Mouse (Mus musculus) ovary, adult 18-20 months (tissue): ENCODE results near the gene Cspg4.
"Not testable (repeated sequence)": the region's sequence is repeated elsewhere in the genome, so short reads cannot be mapped to it uniquely, and the experiment has no call there.

ENCODE experiments used
- DNase-seq: peaks from one replicate; pipeline ENCODE4 v3.0.0; 2022; ENCODE audit warnings: low spot score, mixed read lengths

Cspg4 gene

DNA sequence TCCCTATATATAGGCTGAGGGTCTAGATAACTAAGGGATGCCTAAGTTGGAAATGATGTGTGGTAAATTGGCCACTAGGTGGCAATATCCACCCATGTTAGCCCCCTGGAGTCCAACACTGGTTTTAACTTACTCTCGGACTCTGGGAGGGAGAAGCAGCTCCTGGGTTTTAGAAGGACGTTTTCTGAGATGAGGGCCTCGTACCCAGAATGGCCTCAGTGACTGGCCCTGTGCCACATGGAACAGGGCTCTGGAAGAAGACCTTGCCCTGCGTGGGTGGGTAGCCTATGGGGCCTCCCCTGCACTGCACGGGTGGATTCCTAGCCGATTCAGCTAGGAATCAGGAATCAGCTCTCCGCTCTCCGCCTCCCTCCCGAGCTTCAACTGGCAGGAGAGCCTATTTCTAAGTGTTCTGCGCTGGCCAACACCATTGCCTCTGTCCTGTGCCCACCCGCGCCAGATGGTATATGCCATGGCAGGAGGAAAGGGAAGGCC is 26.7 kb downstream of the Cspg4 start:
- peak; percentile 66 for DNase-seq

DNA sequence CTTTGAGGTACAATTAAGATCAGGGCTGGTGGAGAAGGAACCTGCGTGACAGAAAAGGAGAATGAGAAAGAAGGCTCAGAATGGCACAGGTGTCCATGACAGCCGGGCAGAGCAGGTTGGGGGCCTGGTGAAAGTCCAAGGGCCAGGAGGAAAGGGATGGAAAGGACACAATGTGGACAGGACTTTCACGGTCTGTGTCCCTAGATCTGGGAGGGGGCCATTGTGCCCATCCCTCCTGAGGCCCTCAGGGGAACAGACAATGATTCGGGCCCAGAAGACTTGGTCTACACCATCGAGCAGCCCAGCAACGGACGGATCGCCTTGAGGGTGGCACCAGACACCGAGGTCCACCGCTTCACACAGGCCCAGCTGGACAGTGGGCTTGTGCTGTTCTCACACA is 27.3 kb downstream of the Cspg4 start:
- no peak for DNase-seq

DNA sequence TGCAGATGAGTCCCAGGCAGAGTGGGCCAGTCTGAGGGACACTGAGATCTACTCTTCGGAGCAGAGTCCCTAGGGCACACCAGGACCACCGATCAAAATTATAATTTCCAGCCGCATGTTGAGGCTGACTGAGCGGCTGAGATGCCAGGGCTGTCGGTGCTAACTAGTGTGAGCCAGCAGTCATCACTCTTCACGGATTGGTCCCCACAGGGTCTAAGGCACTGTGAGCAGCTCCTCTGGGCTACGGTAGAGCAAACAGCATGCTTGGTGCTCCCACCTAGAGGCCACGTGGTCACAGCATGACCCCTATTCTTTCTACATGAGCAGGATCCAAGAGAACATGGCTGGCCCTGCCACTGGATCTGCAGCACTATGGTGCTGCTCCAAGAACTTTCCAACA is 28.5 kb downstream of the Cspg4 start:
- DNase-seq, result no peak

DNA sequence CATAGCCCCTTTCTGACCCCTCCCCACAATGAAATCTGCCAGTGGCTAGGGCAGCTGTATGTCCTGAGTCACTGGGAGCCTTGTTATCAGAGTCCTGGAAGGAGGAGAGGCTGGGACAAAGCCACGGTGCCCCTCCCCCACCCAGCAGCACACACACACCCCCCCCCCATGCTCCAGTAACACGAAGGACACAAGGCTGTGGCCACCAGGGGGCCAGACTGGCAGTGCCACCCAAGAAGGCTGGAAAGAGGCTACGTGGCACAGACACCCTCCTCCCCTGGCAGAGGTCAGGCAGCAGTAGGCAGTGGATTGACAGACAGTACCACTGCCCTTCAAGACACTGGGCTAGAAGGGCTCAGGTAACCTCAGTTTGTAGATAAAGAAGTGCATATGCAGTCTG is 29.2 kb downstream of the Cspg4 start:
- DNase-seq, result peak; percentile 43

DNA sequence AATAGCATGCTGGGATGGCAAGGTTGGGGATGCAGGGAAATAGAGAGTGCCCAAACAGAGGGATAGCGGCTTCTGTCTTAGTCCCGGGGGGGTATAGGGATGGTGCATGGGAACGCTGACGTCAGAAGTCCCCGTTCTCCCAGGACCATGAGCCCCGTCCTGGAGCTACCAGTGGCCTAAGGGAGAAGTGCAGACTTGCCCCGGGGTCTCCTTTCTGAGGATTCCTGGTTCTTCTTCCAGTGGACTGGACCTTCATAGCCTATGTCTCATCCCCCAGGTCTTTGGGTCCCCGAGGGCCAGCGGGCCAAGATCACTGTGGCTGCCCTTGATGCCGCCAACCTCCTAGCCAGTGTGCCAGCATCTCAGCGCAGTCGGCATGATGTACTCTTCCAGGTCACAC is 31.9 kb downstream of the Cspg4 start:
- DNase-seq, result no peak

DNA sequence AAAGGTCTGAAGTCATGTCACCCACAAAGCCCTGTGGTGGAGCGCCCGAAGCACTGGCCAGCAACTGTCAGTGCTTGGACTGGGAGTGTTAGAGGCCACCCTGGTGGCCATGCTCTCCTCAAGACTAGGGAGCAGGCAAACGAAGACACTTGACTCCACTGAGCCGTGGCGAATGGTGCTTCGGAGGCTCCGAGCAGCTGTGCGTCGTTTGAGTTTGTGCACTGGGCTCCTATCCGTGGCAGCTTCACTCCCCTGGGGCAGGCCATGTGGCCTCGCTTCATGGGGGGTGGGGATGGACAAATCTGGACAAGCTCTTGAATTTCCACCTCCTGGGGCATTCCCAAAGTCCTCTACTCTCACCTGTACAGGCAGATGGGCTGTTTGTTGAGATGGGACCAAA is 34.6 kb downstream of the Cspg4 start:
- DNase-seq, result no peak

DNA sequence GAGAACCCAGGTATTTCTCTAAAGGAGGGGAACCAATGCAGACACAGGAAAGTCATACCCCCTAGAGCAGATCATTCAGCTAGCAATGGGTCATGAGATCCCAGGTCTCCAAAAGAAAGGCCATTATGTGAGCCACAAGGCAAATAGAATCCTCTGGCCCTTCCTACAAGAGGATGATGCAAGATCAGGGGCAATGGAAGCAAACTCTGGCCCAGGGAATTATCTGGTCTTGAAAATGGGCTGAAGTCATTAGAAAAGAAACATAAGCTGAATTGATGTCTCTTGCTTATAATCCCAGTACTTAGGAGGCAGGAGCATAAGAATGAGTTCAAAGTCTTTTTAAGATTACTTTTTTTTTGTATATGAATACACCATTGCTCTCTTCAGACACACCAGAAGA is 35.2 kb downstream of the Cspg4 start:
- no peak for DNase-seq

DNA sequence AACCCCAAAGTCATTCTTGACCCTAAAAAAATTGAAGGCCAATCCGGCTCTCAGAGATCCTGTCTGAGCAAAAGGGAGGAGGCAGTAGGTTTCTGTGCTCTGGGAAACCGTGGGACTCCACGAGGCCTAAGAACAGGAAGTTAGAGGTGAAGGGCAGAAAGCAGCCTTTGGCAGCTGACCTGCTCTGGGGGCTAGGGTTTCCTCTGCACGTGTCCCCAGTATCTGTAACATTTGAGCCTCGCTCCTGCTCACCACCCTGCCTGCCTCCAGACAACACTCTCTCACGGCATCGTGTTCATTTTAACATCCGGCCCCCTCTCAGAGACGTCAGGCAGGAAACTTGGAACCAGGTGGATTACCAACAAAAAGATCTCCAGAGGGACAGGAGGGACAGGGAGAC is 35.7 kb downstream of the Cspg4 start:
- no peak for DNase-seq

DNA sequence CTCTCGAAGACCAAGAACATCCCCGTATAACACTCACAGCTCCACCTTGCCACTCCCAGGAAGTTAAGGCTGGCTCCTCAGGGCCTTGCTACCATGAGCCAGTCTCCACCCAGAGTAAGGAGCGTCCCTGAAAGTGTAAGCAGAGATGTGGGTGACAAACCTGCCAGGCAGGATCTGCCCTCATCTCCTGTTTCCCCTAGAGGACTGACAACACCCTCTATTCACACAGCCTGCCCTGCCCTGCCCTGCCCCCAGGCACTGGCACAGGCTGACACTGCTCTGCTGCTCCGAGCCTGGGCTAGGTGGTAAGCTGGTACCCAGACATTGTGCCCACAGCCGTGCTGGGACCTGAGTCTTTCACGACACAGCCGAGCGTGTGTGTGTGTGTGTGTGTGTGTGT is 36.4 kb downstream of the Cspg4 start:
- DNase-seq, result no peak

DNA sequence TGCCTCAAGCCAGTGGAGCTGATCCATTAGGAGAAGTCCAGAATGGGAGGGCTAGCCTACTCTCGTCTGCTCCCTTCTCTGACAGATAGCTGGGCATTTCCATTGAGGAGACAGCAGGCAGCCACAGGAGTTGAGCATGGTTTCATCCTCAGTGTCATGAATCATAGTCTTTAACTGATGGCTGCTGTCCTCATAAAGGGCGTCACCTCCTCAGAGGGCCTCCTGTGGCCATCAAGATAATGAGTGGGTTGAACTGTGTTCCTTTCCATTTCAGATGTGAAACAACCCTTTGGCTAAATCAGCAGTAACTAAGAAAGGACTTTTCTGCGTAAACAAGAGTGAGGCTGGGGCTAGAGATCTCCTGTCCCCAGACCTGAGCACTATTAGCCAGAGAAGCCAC is 38.8 kb downstream of the Cspg4 start:
- no peak for DNase-seq

DNA sequence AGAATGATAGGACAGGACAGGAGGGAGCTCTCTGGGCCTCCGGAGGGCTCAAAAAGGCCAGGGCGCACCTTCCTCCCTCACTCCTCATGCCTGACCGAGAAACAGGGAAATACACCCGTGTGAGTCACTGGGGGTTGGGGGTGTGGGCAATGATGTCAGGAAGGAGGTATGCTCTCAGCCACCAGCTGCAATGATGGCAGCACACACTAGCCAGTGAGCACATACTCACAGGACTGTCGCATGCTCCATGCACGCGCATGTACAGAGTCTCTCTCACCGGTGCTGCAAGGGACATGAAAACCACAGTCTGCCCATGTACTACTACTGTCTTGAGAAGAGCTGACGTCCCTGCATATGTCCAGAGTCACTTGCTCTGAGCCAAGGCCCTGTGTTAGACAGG is 42.7 kb downstream of the Cspg4 start:
- DNase-seq, result no peak

DNA sequence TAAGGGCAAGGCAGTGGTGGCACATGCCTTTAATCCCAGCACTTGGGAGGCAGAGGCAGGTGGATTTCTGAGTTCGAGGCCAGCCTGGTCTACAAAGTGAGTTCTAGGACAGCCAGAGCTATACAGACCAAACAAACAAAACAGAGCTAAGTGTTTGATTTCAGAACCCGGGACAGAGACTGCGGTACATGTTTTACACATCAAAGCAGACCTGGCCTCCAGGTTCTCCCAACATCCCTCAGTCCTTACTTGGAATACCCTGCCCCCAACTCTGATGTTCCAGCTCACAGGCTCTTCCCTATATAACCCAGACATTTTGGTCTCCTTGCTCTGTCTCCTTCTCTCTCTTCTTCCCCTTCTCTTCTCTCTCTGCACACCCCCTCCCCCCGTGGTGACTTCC is 45.2 kb downstream of the Cspg4 start:
- DNase-seq, result not testable (repeated sequence)

DNA sequence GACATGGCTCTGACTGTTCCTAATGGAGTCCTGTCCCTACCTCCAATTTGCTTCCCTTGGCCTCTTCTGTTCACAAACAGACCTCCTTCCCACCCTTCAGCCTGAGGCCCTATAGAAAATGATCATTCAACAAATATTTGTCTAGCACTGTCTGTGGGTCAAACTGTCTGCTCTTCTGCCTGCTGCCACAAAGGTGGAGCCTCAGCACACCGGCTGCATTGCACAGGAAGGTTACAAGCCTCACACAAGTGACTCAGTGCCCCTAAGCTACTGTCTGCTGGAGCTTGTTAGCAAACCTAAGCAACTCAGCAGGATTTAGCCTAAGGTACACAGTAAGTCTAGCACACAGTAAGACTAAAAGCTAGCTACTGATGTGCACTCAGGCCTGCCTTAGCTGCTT is 46.2 kb downstream of the Cspg4 start:
- DNase-seq, result no peak

DNA sequence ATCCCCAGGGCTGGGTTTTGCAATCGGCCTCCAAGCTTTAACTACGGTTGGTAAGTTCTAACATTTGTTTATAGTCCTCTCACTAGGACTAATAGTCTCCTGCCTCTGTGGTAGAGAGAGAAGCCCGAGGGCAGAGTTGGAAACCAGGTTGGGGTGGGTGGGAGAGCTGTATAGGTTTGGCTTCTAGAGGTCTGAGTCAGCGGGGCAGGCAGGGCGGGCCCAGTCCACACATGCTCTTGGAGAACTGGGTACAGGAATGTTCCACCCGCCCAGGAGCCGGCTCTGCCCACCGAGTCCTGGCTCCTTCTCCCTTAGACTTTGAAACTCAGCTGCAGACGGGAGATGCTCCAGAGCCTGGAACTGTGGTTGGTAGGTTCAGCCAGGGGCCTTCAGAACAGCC is 49.2 kb downstream of the Cspg4 start:
- no peak for DNase-seq

DNA sequence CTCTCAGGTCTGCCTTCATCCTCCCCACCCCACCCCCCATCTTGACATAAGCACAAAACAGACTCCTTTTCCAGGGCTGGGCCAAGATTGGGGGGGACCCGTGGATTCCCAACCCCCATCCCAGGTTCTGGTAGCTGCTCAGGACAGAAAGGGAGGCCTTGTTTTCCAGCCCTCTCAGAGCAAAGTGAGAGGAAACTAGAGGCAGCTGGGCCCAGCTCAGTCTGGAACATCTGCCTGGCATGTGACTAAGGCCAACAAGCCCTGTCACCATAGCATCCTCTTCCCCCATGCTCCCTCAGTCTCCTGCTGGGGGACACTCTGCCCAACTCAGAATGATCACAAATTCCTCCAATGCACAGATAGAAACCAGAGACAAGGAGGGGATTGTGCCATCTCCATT is 50.3 kb downstream of the Cspg4 start:
- DNase-seq, result no peak

DNA sequence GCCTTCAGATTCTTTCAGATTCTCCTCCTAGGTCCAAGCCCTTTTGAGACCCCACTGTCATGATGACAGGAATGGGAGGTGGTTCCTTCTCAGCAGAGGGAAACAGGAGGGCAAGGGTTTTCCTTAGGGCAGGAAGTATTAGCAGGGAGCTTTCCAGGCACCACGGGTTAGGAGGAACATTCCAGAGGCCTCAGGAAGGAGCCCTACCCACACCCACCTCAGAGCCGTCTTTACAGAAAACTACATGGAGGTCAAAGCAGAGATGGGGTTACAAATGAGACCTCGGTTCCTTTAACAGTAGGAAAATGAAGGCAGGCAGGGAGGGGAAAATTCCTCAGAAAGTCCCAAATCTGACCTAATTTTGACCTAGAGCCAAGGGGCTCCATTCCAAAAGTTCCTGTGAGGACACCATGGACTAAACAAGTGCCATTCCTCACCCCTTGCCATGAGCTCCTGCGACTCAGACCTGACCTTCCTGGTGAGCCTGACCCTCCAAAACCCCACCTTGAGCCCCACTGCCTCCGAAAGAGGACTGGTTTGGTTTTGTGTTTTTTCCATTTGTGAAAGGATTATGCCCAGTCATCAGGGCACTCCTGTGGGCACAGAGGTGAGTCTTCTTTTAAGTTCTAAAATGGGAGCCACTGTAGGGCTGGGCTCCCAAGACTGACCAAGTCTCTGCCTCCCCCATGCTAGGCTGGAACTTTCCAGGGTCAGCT is 51.0 kb downstream of the Cspg4 start:
- no peak for DNase-seq

DNA sequence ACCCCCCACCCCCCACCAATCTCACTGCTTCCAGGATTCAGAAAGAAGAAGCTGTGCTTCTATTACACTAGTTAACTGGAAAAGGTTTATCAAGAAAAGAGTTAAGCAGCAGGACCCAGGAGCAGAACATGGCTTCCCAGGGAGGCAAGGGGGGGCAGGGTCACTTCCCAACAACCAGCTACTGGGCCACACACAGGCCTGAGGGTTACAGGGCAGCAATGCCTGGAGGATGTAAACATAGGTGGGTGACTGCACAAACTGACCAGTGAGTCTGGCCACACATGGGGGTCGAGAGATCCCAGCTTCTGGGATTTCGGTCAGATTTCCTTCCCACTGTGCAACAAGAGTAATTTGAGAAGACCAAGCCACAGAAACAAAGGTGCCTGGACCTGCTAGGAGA is 52.3 kb downstream of the Cspg4 start:
- DNase-seq, result no peak

DNA sequence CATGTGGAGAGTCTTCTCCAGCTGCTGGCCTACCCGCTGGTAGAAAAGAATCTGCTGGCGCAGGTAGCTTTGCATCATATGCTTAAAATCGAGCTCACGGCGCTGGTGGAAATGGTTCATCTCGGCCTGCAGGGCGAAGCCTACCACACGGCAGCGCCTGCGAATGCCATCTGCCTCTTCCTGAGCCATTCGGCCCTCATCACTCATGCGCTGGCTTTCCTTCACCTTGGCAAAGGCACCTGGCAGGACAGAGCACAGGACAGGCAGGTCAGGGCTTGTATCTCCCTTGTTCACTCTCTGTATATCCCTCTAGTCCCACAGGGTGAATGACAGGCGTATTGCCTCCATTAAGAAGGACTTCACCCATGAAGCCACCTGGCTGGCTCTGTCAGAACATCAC is 53.6 kb downstream of the Cspg4 start:
- DNase-seq, result no peak

DNA sequence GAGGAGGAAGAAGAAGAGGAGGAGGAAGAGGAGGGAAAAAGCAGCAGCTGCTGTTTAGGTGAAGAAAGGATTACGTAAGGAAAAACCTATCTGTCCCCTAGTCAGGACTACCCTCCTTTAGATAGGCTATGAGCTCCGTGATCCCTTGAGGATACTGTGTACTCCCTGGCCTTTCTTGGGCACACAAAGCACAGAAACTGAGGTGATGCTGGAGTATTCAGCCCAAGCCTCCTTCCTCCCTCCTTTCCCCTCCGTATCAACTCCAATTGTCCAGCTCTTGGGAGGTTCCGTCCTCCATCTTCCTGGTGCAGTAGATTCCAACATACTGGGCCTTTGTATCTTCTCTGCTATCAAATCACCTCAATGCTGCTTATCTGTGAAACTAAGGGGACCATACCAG is 57.9 kb downstream of the Cspg4 start:
- DNase-seq, result no peak

DNA sequence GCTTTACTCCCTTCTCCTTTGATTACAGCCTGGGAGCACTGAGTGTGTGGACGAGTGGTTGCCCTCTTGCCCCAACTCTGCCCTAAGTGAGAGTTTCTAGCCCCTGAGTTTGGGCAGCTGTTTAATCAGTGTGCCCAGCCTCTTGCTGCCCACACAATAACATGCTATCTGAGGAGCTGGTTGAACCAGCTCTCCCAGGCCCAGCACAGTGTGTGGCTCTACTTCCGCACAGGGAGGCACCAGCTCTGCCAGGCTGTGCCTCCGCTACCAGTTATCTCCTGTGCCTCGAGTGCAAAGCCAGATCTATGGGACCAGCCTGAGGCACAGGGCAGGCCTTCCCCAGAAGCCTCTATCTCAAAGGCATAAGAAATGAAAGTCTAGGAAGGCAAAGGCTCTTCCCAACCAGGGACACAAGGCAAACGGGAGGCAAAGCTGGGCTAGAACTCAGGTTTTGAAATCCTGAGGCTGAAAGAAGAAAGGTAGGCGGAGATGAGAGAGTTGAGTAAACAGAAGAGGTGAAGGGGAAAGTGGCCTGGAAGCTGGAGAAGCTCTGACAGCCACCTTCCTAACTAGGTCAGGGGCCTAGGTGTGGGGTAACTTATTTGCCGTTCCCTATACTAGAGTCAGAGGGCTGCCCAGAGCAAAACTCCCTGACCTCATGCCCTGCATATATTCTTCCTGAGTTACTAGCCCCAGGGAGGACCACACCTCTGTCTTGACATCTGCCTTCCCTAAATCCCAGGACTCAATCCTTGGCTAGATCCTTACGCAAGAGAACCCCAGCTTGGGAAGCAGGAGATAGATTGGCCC is 59.2 kb downstream of the Cspg4 start:
- no peak for DNase-seq

DNA sequence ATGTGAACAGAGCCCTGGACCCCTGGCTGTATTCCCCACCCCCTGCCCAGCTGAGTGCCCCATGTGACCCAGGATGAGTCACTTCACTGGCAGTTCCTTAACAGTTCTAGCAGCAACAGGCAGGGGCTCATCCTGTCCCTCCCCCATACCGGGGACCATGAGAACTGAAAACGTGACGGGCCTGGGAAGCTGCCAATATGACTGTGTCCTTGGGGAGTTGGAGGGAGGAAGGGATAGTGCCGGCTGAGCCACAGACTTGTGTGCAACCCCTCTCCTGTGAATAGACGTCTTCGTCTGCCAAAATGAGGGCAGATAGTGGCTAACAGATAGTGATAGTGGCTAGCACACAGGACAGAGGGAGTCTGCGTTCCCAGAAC is 59.8 kb downstream of the Cspg4 start:
- DNase-seq, result peak; percentile 95

DNA sequence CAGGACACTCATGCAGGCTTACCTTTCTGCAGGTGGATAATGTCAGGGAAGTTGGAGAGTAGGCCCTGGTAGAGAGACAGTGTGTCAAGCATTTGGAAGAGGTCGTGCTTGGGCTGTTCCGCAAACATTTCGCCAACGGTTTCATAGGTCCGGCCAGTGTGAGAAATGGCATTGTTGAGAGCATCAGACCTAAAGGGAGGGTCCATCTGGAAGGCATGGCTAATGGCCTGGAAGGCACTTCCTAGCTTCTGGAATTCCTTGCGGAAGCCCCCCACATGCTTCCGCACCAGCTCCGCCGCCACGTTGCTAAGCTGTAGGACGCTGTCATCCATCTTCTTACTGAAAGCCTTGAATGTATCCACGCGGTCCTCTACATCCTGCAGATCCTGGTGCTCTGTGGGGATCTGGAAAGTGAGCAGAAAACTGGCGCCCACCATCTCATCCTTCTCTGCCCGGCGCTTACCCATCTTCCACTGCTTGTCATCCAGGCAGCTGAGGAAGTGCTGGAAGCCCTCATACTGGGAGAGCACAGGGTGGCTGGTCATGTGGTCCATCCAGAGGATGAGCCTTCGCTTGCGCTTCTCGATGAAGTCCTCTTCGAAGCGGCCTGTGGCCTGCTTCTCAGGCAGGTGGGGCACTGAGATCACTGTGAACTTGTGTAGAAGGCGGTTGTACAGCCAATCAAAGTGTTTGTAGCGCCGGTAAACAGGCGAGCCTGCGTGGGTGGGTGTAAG is 60.6 kb downstream of the Cspg4 start:
- no peak for DNase-seq

DNA sequence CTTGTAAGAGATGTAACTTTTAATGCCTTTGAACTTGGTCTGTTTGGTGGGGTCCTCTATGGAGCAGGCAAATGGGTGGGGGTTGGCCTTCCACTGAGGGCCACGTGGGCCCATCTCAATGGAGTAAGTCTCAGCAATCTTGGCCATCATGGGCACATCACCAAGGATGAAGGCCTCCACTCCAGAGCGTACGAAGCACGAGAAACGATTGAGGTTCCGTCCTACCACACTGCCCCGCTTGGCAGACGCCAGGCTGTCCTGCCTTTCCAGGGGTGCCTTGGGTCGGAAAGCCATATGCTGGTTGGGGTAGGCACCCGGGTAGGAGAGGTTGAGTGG is 61.2 kb downstream of the Cspg4 start:
- DNase-seq, result no peak
